Mouse (Mus musculus) urinary bladder, postnatal 36 days (tissue): ENCODE measurements around the gene Exoc6.
"Not testable (repeated sequence)": the region's sequence is repeated elsewhere in the genome, so short reads cannot be mapped to it uniquely, and the experiment has no call there.

Experiments
- DNase-seq, 2 experiments: peaks; one replicate each; pipeline ENCODE4 v3.0.0; 2022; ENCODE audit warnings: low spot score in 2 of 2, mixed read lengths in 1 of 2

The Exoc6 gene

DNA sequence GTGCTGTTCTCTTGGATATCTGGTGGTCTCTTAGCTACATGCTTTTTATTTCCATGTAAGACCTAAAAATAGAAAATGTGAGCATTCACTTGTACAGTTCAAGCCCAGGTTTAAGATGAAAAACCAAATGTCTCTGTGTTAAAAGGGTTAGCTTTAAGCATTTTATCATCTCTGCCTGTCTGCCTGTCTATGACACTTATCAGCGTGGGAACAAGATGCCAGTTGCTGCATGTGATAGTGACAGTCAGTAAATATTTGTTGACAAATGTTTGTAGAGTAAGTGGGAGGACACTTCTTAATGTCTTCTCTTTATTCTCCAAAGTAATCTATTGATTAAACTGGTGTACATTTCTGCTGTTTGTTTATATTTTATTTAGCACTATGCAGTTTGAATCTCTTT is 12.5 kb upstream of the Exoc6 start:
- DNase-seq, result no peak

DNA sequence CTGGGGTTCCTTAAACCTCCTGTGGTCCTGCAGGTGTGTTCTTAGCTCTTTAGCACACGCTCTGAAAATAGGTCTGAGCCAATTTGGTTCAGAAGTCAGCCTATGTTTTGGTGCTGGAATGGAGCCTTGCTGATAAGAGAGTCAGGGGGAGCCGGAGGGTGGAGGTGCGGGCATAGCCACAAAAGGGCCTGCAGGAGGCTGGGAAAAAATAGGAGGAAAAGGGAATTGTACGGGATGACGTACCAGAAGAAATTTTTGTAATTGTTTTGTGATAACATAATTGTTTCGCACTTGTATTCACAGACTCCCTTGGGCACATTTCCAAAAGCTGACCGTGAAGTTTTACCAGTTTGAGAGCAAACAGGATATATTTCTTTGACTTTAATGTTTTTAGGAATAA is 10.0 kb upstream of the Exoc6 start:
- peak in 1 of 2 experiments; percentile 12 for DNase-seq

DNA sequence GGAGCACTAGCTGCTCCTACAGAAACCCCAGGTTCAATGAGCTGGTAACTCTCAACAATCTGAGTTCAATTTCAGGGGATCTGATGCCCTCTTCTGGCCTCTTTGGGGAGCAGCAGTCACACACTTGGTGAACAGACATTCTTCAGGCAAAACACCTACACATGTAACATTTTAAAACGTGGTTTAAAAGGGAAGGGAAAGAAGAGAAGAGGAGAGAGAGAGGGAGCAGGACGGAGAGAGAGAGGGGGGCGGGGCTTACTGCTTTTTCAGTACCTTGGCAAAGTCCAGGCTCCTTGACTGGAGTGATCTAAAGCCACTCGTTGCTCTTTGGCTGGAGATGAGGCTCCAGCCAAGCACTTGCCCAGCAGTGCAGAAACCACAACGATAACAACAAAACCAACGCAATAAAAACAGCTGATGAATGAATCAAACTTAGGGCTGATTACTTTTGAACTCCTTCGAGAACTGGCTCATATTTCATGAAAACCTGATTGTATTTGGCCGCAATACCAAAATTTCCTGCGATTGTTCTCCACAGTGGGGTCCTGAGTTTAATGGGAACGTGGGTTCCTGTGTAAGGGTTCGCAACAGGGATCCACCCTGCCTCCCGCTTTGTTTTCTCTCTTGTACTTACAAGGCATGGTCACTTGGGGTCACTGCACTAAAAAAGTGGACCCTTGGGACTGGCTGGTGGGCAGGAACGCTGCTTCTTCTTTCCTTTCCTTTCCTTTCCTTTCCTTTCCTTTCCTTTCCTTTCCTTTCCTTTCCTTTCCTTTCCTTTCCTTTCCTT is 6.5 kb upstream of the Exoc6 start:
- peak in 1 of 2 experiments; percentile 25 for DNase-seq

DNA sequence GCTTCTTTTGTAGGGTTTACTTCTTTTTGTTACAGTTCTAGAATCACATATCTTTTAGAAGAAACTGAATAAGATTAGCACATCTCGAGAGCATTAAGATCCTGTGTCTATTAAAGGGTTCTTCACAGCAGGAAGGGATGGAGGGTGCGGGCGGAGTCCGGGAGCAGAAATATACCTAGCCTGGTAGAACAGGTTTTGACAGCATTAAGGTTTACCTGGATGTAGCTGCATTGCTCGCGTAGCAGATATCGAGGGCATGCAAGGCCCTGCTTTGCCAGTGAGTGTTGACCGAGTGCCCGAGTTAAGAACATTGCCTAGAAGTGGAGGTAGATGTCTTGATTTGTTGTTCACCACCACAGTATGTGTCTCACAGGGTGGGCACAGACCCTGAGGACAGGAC is 5.7 kb upstream of the Exoc6 start:
- DNase-seq, result peak in 1 of 2 experiments; percentile 23

DNA sequence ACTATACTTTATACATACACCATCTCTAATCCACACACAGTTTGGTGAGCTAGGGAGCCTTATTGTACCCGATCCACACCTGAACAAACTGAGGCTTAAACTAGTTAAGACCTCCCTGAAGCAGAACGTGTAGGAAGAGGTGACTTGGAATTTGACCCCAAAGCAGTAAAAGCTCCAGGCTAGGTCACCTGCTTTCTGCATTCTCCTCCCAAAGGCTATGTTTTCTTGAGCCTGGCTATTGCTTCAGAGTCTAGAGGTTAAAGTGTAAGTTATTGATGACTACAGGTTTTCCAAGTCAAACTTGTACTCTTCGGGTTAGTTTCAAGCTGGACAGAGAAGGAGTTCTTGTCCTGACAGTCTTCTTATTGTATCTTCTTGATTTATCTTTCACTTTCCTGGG is 5.0 kb upstream of the Exoc6 start:
- no peak for DNase-seq

DNA sequence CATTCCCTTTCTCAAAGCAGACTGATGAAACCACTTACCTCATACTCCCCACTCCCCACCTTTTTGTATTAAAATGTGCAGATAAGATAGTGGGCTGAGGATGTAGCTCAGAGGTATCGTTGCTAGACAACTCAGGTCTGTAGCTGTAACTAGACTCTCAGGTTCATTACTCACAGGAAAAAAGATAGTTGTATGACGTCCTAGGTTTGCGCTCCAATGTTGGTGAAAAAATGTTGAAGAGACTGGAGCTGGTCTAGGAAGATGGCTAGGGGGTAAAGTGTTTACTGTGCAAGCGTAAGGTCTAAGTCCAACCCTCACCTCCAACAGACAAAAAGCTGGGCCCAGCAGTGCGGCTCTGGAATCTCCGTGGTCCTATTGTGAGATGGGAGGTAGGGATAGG is 4.5 kb upstream of the Exoc6 start:
- DNase-seq, result no peak

DNA sequence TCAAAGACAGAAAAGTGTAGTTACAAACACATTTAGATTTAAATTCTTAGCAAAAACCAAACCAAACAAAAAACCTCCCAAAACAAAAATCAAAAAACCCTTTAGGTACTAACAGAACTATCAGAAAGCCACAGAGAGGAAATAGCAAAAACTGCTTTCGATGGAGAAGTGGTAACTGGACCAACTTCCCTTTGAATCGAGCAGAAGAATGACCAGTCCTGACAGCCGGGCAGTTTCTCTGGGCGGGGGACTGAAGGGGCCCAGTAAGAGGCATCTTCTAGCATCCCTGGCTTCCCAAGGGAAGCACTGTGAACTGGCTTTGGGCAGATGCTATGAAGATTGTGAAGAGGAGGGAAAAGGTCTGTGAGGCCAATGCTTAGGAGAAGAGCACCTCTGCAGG is 3.4 kb upstream of the Exoc6 start:
- no peak for DNase-seq

DNA sequence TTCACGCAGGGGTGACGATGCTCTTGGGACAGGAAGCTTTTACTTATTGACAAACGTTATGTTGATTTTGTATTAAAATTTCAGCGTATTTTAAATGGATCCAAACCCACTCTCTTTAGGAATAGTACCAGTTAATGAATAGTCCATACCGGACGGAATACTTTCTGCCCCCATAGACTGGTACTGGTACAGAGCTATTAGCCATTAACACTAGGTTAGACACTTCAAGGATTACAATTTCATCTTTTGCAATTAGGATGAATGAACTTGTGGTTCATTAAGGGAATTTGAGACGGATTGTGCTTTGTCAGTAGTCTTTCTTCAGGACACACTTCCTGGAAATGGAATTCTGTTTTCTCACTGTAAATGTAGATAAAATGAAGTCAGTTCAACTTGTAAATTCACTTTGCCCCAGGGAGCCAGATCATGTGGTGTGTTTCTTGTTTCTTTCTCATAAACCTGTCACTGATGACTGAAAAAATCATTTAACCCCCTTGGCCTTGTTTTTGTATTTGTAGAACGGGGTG is 885 bp downstream of the Exoc6 start:
- DNase-seq, result no peak

DNA sequence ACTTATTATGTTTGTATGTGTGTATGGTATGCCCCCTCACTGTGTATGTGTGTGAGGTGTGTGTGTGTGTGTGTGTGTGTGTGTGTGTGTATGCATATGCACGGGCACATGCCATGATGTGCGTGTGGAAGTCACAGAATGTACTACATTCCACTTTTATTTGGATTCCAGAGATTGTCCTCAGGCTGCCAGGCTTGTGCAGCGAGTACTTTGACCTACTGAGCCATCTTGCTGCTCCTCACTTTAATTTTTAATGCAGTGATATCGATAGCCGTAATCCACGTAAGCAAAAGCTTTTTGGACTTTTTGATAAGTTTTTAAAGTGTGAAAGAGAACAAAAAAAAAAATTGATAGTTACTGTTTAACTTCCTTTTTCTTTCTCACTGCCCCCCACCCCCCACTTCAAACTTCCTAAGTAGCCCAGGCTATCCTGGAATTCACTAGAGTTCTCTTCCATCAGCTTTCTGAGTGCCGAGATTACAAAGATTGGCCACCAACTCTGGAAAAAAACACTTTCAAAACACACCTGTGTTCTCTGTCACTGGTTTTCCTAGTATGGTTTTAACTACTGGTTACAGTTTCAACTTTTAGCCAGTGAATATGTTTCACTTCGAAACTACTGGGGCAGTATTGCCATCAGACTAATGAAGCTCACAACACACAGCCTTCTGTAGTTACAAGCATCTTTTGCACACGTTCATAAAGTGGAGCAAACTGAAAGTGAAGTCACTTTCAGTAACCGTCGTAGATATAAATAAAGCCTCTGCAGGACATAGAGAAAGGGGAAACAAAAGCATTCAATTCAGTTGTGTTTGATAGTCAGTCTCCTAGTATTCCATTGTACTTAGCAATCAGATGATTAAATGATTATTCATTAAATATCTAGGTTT is 3.4 kb downstream of the Exoc6 start:
- no peak for DNase-seq

DNA sequence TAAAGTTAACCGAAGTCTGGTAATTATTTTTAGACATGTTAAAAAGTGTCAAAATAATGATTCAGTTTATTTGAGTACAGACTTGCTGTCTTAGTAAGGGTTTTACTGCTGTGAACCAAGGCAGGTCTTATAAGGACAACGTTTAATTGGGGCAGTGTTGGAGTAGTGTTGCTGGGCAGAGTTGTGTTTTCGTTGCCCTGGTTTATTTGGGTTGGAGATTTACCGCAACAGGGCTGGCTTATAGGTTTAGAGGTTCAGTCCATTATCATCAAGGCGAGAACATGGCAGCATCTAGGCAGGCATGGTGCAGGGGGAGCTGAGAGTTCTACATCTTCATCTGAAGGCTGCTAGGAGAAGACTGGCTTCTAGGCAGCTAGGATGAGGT is 4.0 kb downstream of the Exoc6 start:
- DNase-seq, result not testable (repeated sequence)

DNA sequence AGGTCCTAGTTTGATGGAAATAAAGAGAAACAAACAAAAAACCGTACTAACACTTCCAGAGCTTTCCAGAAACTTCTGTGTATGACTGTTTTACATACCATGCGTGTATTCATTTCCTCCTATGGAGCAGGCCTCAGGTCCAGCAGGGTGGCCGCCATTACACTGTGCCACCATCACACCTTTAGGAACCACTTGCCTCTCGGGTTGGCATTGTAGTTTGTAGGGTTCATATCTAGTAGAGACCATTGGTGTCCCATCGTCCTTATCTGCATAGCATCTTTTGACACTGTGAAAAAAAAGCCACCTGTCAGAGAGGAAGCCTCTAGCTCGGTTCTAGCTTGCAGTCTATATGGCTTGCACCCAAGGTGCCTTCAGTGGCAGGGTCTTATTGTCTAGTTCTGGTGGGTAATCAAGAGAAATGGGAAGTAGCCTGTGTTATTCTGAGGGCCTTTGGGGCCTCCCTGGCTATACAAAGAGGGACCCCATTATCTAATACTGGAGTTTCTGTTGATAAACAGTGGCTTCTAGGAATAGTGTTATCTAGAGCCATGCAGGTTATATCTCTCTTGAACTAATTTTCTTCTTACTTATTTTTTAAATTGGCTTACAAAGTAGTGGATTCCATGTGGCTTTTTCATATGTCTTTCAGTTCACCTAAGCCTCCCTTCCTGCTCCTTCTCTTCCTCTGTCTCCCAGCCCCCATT is 5.8 kb downstream of the Exoc6 start:
- DNase-seq, result no peak

DNA sequence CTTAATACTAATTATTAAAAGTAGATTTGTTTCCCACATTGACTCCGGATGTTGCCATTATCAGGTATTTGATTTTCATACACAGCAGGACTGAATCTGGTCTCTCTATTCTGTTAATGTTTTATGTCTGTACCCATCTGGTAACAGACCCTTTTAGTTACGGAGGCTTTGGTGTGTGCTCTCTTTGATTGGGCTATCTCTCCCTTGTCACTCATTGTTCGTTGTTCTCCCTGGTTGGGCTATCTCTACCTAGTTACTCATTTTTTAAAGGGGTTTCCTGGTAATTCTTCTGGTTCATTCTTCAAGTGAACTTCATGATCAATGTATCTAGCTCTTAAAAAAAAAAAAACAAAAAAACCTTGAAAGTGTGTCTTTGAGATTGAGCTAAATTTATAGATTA is 7.7 kb downstream of the Exoc6 start:
- DNase-seq, result no peak

DNA sequence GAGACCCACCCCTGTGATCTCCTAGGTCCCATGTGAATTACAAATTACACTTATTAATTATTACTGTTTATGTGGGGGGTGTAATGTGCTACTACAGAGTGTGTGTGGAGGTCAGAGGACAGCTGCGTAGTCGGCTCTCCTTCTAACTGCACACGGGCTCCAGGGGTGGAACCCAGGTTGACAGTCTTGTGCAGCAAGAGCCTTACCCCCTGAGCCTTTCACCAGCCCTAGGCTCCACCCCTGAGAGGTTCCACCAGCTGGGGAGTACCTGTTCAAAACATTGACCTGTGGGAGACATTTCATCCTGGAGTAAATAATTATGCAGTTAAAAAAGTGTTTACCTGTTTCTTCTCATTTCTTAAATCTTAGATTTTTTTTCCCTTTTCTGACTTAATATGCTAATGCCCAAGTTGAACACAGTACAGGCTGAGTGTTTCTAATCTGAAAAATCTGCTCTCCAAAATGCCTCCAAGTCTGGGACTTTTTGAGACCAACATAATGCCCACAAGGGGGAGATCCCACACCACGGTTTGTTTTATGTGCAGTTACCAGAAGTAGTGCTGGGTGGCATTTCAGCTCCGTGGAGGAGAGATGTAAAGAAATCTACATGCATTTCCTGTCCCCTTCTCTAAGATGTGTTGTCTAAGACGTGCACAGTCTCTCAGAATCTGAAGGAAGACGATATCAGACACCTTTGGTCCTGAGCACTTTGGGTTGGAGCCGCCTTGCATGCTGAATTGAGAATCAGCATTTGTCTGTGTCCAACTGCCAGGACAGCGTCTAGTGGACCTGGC is 9.3 kb downstream of the Exoc6 start:
- no peak for DNase-seq

DNA sequence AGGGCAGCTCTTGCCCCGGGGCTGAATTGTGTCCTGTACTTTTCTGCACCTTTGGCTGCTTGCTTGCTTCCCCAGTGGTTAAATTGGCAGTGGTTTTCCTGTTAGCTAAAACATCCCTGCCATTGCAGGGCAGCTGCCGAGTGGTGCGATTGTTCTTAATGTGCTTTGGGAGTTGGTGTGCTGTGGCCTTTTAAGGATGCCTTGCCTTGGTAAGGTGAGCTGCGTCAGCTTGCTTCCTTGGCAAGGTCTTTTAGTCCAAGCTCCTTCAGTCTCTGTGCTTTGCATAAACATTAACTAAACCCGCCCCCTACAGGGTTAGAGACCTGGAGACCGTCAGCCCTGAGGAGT is 9.8 kb downstream of the Exoc6 start:
- DNase-seq, result no peak

DNA sequence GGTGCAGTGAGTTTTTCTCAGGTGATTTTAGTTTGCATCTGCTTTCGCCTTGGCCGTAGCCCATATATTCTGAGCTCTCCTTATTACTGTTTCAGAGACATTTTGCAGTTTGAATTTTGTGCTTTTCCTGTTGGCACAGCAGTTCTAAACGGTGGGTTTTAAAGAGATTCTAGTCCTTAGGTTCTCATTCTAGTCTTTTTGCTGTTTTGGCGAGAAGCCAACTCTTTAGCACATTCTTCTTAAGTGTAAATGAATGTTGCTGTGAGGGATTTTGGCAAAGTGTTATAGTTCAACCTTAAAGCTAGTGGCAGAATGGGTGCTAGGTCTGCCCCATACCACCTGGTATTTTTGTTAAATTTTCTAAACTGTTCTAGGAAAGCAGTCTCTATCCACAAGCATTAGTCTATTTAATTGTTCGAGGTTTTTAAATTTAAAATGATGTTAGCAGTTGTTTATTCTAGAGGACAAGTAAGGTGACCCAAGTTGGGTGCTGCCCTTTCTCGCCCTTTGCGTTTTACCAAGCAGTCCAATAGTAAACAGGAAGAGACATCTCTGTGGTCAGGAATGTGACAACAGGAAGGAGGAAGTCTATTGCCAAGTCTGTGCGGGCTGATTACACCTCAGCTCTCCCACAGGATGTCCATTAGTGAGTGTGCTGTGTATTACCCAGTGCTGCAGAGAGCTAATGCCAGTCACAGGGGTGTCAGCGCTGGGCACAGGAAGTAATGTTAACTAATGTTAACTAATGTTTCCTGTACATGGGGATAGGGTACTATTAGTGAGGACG is 11.1 kb downstream of the Exoc6 start:
- DNase-seq, result no peak

DNA sequence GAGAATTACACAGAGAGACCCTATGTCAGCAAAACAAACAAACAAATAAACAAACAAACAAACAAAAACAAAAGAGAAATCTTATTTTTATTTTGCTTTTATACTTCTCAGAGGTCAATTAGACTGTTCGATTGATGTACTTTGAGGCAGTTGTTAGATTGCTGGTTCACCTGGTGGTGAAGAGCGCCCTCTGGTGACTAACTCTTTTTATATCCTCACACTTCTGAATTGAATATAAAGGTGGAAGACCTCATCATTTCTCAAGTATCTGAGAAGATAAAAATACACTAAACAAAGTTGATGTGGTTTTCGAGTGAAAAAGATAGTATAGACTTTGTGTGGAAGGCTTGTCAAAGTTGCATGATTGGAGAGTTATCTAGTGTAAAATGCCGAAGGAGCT is 13.5 kb downstream of the Exoc6 start:
- DNase-seq, result no peak

DNA sequence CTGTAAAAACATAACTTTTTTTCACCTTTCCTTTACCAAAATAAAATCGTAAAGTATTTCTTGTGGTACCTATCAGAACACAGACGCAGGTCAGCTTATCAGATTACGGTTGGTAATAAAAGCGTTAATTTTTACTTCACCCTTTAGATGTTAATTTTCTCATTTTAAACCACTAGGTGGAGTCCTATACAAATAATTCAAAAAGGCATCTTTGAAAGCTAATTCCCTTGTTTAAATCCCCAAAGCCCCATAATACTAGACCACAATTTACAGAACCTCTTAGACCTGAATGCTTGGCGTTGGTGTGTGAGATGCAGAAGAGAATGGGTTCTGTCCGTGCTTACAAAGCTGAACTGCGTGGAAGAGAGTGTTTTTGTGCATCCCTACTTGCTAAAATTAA is 15.6 kb downstream of the Exoc6 start:
- no peak for DNase-seq

DNA sequence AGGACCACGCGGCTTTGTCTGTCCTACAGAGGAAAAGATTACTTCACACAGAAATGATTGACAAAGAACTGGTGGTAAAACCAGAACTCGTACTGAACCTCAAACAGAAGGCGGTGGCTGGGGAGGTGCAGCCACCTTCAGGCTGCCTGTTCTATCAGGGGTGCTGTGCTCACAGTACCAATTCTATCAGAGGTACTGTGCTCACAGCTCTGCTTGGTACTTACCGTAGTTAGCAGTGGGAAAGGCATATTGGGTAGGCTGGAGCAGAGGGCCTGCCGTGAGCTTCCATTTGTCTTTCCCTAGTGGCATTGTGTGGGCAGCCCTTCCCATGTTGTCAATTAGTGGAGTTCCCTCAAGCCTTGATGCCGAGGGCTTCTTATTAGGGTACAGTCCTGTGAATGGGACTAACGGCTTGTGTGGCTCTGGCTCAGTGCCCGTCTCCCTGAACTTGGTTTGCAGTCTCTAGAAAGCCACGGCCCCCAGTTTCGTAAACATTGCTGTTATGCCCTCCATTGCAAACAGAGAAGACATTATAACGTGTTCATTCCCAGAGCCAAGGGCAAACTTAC is 19.1 kb downstream of the Exoc6 start:
- no peak for DNase-seq

DNA sequence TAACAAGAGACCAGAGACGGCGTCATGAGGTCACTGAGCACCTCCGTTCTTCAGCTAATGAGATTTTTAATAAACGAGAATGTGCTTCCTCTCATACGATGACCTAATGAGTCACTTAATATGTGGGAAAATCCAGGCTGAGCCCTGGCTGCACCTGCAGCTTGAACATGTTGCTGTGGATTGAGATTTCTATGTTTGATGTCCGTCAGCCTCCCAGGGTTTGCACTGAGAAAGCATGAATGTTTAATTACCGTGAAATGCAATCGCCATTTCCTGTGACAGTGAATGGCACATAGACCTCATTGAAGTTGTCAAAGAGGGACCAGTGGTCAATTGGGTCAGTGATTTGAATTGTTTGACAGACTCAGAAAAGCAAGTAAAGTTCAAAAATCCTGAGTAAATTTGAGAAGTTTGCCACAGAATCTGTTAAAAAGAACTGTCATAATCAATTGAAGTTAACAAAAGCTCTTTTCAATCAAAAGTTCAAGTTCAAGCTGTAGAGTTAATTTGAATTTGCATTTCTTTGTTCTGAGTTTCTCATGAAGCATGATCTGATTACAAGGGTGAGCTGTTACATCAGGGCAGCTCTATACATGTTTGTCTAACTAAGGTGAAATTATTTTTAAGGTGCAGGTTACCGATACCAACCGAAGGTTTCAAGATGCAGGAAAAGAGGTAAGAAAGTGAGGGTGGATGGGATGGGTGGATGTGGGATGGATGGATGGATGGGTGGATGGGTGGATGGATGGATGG is 20.9 kb downstream of the Exoc6 start:
- DNase-seq, result no peak

DNA sequence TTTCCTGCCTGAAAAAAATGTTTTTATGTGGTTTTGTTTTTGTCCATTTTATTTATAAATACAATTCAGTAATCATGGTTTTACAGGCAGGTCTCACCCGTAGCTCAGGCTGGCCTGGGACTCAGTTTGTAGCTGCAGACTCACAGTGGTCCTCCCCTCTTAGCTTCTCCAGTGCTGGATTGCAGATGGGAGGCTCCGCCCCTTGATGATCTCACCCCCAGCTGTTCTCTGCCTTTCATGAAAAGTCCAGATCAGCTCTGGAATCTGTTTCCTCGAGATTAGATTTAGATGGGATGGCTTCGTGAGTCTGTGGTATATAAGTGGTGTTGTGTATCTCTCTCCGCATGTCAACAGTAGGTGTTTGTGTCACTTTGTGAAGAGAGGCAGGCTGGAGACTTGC is 24.6 kb downstream of the Exoc6 start:
- no peak for DNase-seq
